Mouse (Mus musculus) adrenal gland, postnatal 10 days (tissue): Measurements from ENCODE around the gene Wdr86. TPM values are rescaled to one million over a fixed set of nuclear protein-coding genes. Genes with fewer than 3 reads are reported as not detected.
A peak's percentile ranks its signal among the peaks of the same experiment; 100 is the strongest.
"Not testable (repeated sequence)": the region's sequence is repeated elsewhere in the genome, so short reads cannot be mapped to it uniquely, and the experiment has no call there.

Experiments used
- DNase-seq: peaks from one replicate; pipeline ENCODE4 v3.0.0; 2021; ENCODE audit warnings: mixed read lengths
- total RNA-seq, 2 experiments: library from RNA; stranded (reverse); gene quantifications; 2 replicates each; pipeline ENCODE4 v1.2.3; 2021

Wdr86 gene
- total RNA-seq, 2 experiments from 2014 or later = 3.9 to 4.5 TPM

GRCm38 (mm10) chr5:24733134-24733533 lies 2.6 kb upstream of the Wdr86 start:
- DNase-seq = no peak

- no peak for DNase-seq
These were observed 459 bp upstream of the Wdr86 start for GRCm38 (mm10) chr5:24730986-24731385.

GRCm38 (mm10) chr5:24729797-24730487 lies 585 bp downstream of the Wdr86 start:
- DNase-seq = no peak

GRCm38 (mm10) chr5:24726901-24727836 lies 3.4 kb downstream of the Wdr86 start:
- DNase-seq = peak; percentile 44

- no peak for DNase-seq
These were observed 4.6 kb downstream of the Wdr86 start for GRCm38 (mm10) chr5:24725897-24726296.

GRCm38 (mm10) chr5:24724805-24725204 lies 5.7 kb downstream of the Wdr86 start:
- no peak for DNase-seq

- no peak for DNase-seq
These were observed 6.3 kb downstream of the Wdr86 start for GRCm38 (mm10) chr5:24724270-24724634.

GRCm38 (mm10) chr5:24723527-24724269 lies 6.8 kb downstream of the Wdr86 start:
- no peak for DNase-seq

GRCm38 (mm10) chr5:24719852-24720251 lies 10.7 kb downstream of the Wdr86 start:
- DNase-seq = no peak

- no peak for DNase-seq
These were observed 12.5 kb downstream of the Wdr86 start for GRCm38 (mm10) chr5:24718076-24718475.

GRCm38 (mm10) chr5:24713987-24714386 lies 16.5 kb downstream of the Wdr86 start:
- DNase-seq = no peak

- peak; percentile 85 for DNase-seq
These were observed 17.3 kb downstream of the Wdr86 start for GRCm38 (mm10) chr5:24713199-24713598.

- no peak for DNase-seq
These were observed 18.9 kb downstream of the Wdr86 start for GRCm38 (mm10) chr5:24711615-24712014.

GRCm38 (mm10) chr5:24709962-24710361 lies 20.6 kb downstream of the Wdr86 start:
- DNase-seq = peak; percentile 76

- DNase-seq = no peak
These were observed 25.9 kb downstream of the Wdr86 start for GRCm38 (mm10) chr5:24704615-24705014.

- no peak for DNase-seq
These were observed 29.3 kb downstream of the Wdr86 start for GRCm38 (mm10) chr5:24701271-24701670.

- DNase-seq = no peak
These were observed 33.8 kb downstream of the Wdr86 start for GRCm38 (mm10) chr5:24696704-24697103.

- no peak for DNase-seq
These were observed 42.8 kb downstream of the Wdr86 start for GRCm38 (mm10) chr5:24687696-24688095.

GRCm38 (mm10) chr5:24686671-24687420 lies 43.7 kb downstream of the Wdr86 start:
- DNase-seq = not testable (repeated sequence)

- DNase-seq = no peak
These were observed 44.4 kb downstream of the Wdr86 start for GRCm38 (mm10) chr5:24686176-24686575.

- peak; percentile 100 for DNase-seq
These were observed 45.0 kb downstream of the Wdr86 start, which contains the start of gene Nub1 for GRCm38 (mm10) chr5:24685366-24686093. Gene Nub1 (plus strand): TSS chr5:24685532.
